Mouse (Mus musculus) urinary bladder, postnatal 14 days (tissue): ENCODE measurements around the gene Six5.

Source experiments
- DNase-seq: peaks from one replicate; pipeline ENCODE4 v3.0.0; 2021; ENCODE audit warnings: low spot score

Six5 gene

GRCm38 (mm10) chr7:19147497-19148045 is 53.2 kb downstream of the Six5 start:
- DNase-seq = no peak
